Mouse (Mus musculus): ENCODE measurements around the gene Polr2i. TPM values are rescaled to one million over a fixed set of nuclear protein-coding genes. Genes with fewer than 3 reads are reported as not detected.
A peak's percentile ranks its signal among the peaks of the same experiment; 100 is the strongest.

The Polr2i gene
- polyA plus RNA-seq, 1 experiment from 2014 or later: 178 TPM

- Histone ChIP-seq H3K9ac (peak overlapping the region; percentile 67), H3K9me3 (no peaks in the 10 kb centered on the region), H3K27ac (replicated peaks) (peak overlapping the region; percentile 96), H3K36me3 (no peaks in the 10 kb centered on the region), H3K27me3 (no peaks in the 10 kb centered on the region), H3K4me1 (replicated peaks) (peaks cover 14% of the 10 kb centered on the region), H3K4me2 (peak overlapping the region; percentile 89), H3K4me3 (peak overlapping the region; percentile 54)
- WGBS: 0% methylated on average over 6 of the region's 6 CpGs
- ATAC-seq (ENCODE audit: low FRiP score, low read depth): no peak
Observed at GRCm38 (mm10) chr7:30279536-30279935, 47.8 kb downstream of the Polr2i start.

- H3K4me3 ChIP-seq: peak within 1 kb of the TSS; percentile 54
- no peaks in the 10 kb centered on the region for H3K27me3 ChIP-seq
- H3K4me2 ChIP-seq: peak within 1 kb of the TSS; percentile 89
- H3K9me3 ChIP-seq: no peaks in the 10 kb centered on the region
- H3K36me3 ChIP-seq: no peaks in the 10 kb centered on the region
- under 1% methylated on average over 49 of the region's 49 CpGs for WGBS
- peaks cover 14% of the 10 kb centered on the region for H3K4me1 ChIP-seq (replicated peaks)
- H3K27ac ChIP-seq (replicated peaks): peak within 1 kb of the TSS; percentile 96
- peak; percentile 96 for ATAC-seq (ENCODE audit: low FRiP score, low read depth)
- peak within 1 kb of the TSS; percentile 67 for H3K9ac ChIP-seq
Observed at GRCm38 (mm10) chr7:30279951-30280669, 48.4 kb downstream of the Polr2i start, which contains the start of the genes Thap8 and Wdr62. Thap8 (plus strand) TSS chr7:30280094. Wdr62 (minus strand) TSS chr7:30280419.

- no peaks in the 10 kb centered on the region for H3K9me3 ChIP-seq
- WGBS: 1% methylated on average over 20 of the region's 20 CpGs
Observed at GRCm38 (mm10) chr7:30280670-30281138, 49.0 kb downstream of the Polr2i start.

DNA sequence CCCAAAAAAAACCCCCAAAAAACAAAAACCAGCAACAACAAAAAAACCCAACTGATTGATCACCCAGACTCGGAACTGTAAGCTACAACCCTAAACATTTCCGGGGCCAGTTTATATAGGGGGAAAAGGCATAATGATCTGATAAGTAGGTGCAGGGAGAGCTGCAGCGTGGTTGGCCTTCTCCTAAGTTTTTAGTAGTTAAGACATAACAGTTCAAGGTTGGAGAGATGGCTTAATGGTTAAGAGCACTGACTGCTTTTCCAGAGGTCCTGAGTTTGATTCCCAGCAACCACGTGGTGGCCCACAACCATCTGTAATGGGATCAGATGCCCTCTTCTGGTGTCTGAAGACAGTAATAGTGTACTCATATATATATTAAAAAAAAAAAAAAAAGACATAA lies 49.8 kb downstream of the Polr2i start:
- WGBS: 80% methylated on average over 4 of the region's 4 CpGs
- peaks cover 14% of the 10 kb centered on the region for H3K4me1 ChIP-seq (replicated peaks)
- H3K36me3 ChIP-seq: no peaks in the 10 kb centered on the region
- peak overlapping the region; percentile 96 for H3K27ac ChIP-seq (replicated peaks)
- H3K4me3 ChIP-seq: peak overlapping the region; percentile 54
- no peak for ATAC-seq (ENCODE audit: low FRiP score, low read depth)
- H3K9me3 ChIP-seq: no peaks in the 10 kb centered on the region
- no peaks in the 10 kb centered on the region for H3K27me3 ChIP-seq
- H3K4me2 ChIP-seq: peak overlapping the region; percentile 89
- no peak overlapping the region for H3K9ac ChIP-seq

More at GRCm38 (mm10) chr7:30280670-30281138, 49.0 kb downstream of the Polr2i start:
- H3K4me3 ChIP-seq: peak overlapping the region; percentile 54
- H3K4me2 ChIP-seq: peak overlapping the region; percentile 89
- H3K36me3 ChIP-seq: no peaks in the 10 kb centered on the region
- H3K27me3 ChIP-seq: no peaks in the 10 kb centered on the region
- peaks cover 14% of the 10 kb centered on the region for H3K4me1 ChIP-seq (replicated peaks)
- peak overlapping the region; percentile 67 for H3K9ac ChIP-seq
- peak overlapping the region; percentile 96 for H3K27ac ChIP-seq (replicated peaks)
- ATAC-seq (ENCODE audit: low FRiP score, low read depth): peak; percentile 88

GRCm38 (mm10) chr7:30282740-30283139 lies 51.0 kb downstream of the Polr2i start:
- Histone ChIP-seq H3K4me2 (no peak overlapping the region), H3K4me1 (replicated peaks) (peaks cover 14% of the 10 kb centered on the region), H3K27me3 (no peaks in the 10 kb centered on the region), H3K9me3 (no peaks in the 10 kb centered on the region), H3K27ac (replicated peaks) (no peak overlapping the region), H3K36me3 (no peaks in the 10 kb centered on the region), H3K4me3 (no peak overlapping the region), H3K9ac (no peak overlapping the region)
- no peak for ATAC-seq (ENCODE audit: low FRiP score, low read depth)
- WGBS: 83% methylated on average over 7 of the region's 7 CpGs

Other genes starting within 250 kb of the Polr2i start
- gene Zfp568, start 248.0 kb upstream of the Polr2i start, polyA plus RNA-seq (2015; fragmentation: Nextera tagmentation; extraction: Ambion mirVana): 4.9 and 6.9 TPM in 2 replicates
- 9.6 and 11.5 TPM in 2 replicates for gene Zfp14, start 180.6 kb upstream of the Polr2i start, polyA plus RNA-seq (2015; fragmentation: Nextera tagmentation; extraction: Ambion mirVana)
- gene Zfp82, start 159.0 kb upstream of the Polr2i start, polyA plus RNA-seq (2015; fragmentation: Nextera tagmentation; extraction: Ambion mirVana): 8.6 and 10.9 TPM in 2 replicates
- 1.9 and 4.0 TPM in 2 replicates for gene Gm26920, start 141.5 kb upstream of the Polr2i start, polyA plus RNA-seq (2015; fragmentation: Nextera tagmentation; extraction: Ambion mirVana)
- gene Zfp566, start 141.4 kb upstream of the Polr2i start, polyA plus RNA-seq (2015; fragmentation: Nextera tagmentation; extraction: Ambion mirVana): 12.4 and 16.6 TPM in 2 replicates
- gene Zfp260, start 137.2 kb upstream of the Polr2i start, polyA plus RNA-seq (2015; fragmentation: Nextera tagmentation; extraction: Ambion mirVana): 73.8 and 85.0 TPM in 2 replicates
- 21.3 and 22.3 TPM in 2 replicates for gene Zfp382, start 110.0 kb upstream of the Polr2i start, polyA plus RNA-seq (2015; fragmentation: Nextera tagmentation; extraction: Ambion mirVana)
- 10.5 and 11.6 TPM in 2 replicates for gene Zfp146, start 62.2 kb upstream of the Polr2i start, polyA plus RNA-seq (2015; fragmentation: Nextera tagmentation; extraction: Ambion mirVana)
- gene Cox7a1, start 47.8 kb upstream of the Polr2i start, polyA plus RNA-seq (2015; fragmentation: Nextera tagmentation; extraction: Ambion mirVana): 5.2 and 7.1 TPM in 2 replicates
- 86.4 and 88.3 TPM in 2 replicates for gene Capns1, start 33.1 kb upstream of the Polr2i start, polyA plus RNA-seq (2015; fragmentation: Nextera tagmentation; extraction: Ambion mirVana)
- 430 and 435 TPM in 2 replicates for gene Tbcb, start 324 bp downstream of the Polr2i start, polyA plus RNA-seq (2015; fragmentation: Nextera tagmentation; extraction: Ambion mirVana)
- gene Ovol3, start 3.8 kb downstream of the Polr2i start, polyA plus RNA-seq (2015; fragmentation: Nextera tagmentation; extraction: Ambion mirVana): not detected in 2 replicates
- 0.52 and 0.88 TPM in 2 replicates for gene Thap8, start 48.1 kb downstream of the Polr2i start, polyA plus RNA-seq (2015; fragmentation: Nextera tagmentation; extraction: Ambion mirVana)
- 4.0 and 5.3 TPM in 2 replicates for gene Wdr62, start 48.5 kb downstream of the Polr2i start, polyA plus RNA-seq (2015; fragmentation: Nextera tagmentation; extraction: Ambion mirVana)
- gene Clip3, start 59.8 kb downstream of the Polr2i start, polyA plus RNA-seq (2015; fragmentation: Nextera tagmentation; extraction: Ambion mirVana): 88.4 and 120 TPM in 2 replicates
- gene Alkbh6, start 76.8 kb downstream of the Polr2i start, polyA plus RNA-seq (2015; fragmentation: Nextera tagmentation; extraction: Ambion mirVana): 121 and 135 TPM in 2 replicates
- gene Syne4, start 82.9 kb downstream of the Polr2i start, polyA plus RNA-seq (2015; fragmentation: Nextera tagmentation; extraction: Ambion mirVana): 17.1 and 19.1 TPM in 2 replicates
- gene E130208F15Rik, start 89.8 kb downstream of the Polr2i start, polyA plus RNA-seq (2015; fragmentation: Nextera tagmentation; extraction: Ambion mirVana): 0.98 TPM in 1 of 2 replicates, not detected in the other
- gene Sdhaf1, start 91.9 kb downstream of the Polr2i start, polyA plus RNA-seq (2015; fragmentation: Nextera tagmentation; extraction: Ambion mirVana): 16.2 and 17.3 TPM in 2 replicates
- gene Lrfn3, start 130.8 kb downstream of the Polr2i start, polyA plus RNA-seq (2015; fragmentation: Nextera tagmentation; extraction: Ambion mirVana): 14.3 and 15.7 TPM in 2 replicates
- gene Tyrobp, start 181.8 kb downstream of the Polr2i start, polyA plus RNA-seq (2015; fragmentation: Nextera tagmentation; extraction: Ambion mirVana): 28.9 and 39.1 TPM in 2 replicates
- 0.53 and 0.56 TPM in 2 replicates for gene Hcst, start 187.9 kb downstream of the Polr2i start, polyA plus RNA-seq (2015; fragmentation: Nextera tagmentation; extraction: Ambion mirVana)
- 2.4 and 2.9 TPM in 2 replicates for gene Nfkbid, start 189.8 kb downstream of the Polr2i start, polyA plus RNA-seq (2015; fragmentation: Nextera tagmentation; extraction: Ambion mirVana)
- 674 and 762 TPM in 2 replicates for gene Aplp1, start 213.6 kb downstream of the Polr2i start, polyA plus RNA-seq (2015; fragmentation: Nextera tagmentation; extraction: Ambion mirVana)
- gene Kirrel2, start 225.7 kb downstream of the Polr2i start, polyA plus RNA-seq (2015; fragmentation: Nextera tagmentation; extraction: Ambion mirVana): 4.7 and 7.3 TPM in 2 replicates
- 1.1 and 1.2 TPM in 2 replicates for gene Nphs1, start 226.4 kb downstream of the Polr2i start, polyA plus RNA-seq (2015; fragmentation: Nextera tagmentation; extraction: Ambion mirVana)

All from hindbrain, embryonic 15.5 days (tissue).